Mouse (Mus musculus) lung, embryonic 14.5 days (tissue): Measurements from ENCODE around the gene Tmtc4. TPM values are rescaled to one million over a fixed set of nuclear protein-coding genes. Genes with fewer than 3 reads are reported as not detected.

Experiments used
- ATAC-seq: fragments of 200-750 bp; cut with Nextera tagmentation; 2 replicates; pipeline ENCODE4 v1.8.0; 2017; ENCODE audit warnings: mild to moderate bottlenecking, moderate TSS enrichment, moderate library complexity; ENCODE audit not compliant: insufficient read depth
- DNase-seq: peaks from one replicate; pipeline ENCODE4 v3.0.0-alpha.2; 2015
- H3K27ac ChIP-seq: fragments of 300-500 bp; sonication (generic); 2 replicates; pipeline ENCODE4 v1.5.1; 2014; ENCODE audit warnings: low read depth, mild to moderate bottlenecking, moderate library complexity
- H3K27me3 ChIP-seq: fragments of 300-500 bp; sonication (generic); 2 replicates; pipeline ENCODE4 v1.6.1; 2014; ENCODE audit warnings: low read length, control low read depth; ENCODE audit not compliant: insufficient read depth
- H3K36me3 ChIP-seq: fragments of 300-500 bp; sonication (generic); 2 replicates; pipeline ENCODE4 v1.6.1; 2014; ENCODE audit warnings: control low read depth; ENCODE audit not compliant: insufficient read depth
- H3K4me1 ChIP-seq: fragments of 300-500 bp; sonication (generic); 2 replicates; pipeline ENCODE4 v1.6.1; 2014; ENCODE audit warnings: antibody characterized with exemption, control low read depth; ENCODE audit not compliant: insufficient read depth
- H3K4me2 ChIP-seq: fragments of 300-500 bp; sonication (generic); 2 replicates; pipeline ENCODE4 v1.6.1; 2014; ENCODE audit warnings: mild to moderate bottlenecking
- H3K4me3 ChIP-seq: fragments of 300-500 bp; sonication (generic); 2 replicates; pipeline ENCODE4 v1.5.1; 2014; ENCODE audit warnings: low read depth, low read length
- H3K9ac ChIP-seq: fragments of 300-500 bp; sonication (generic); 2 replicates; pipeline ENCODE4 v1.6.1; 2014
- H3K9me3 ChIP-seq: fragments of 300-500 bp; sonication (generic); 2 replicates; pipeline ENCODE4 v1.6.1; 2016; ENCODE audit warnings: low read depth, low read length, control low read depth
- CTCF ChIP-seq: IDR thresholded peaks from 2 replicates; pipeline ENCODE4 v1.5.1; 2016; ENCODE audit warnings: antibody characterized with exemption, low read depth
- WGBS: fragments of 180-500 bp; shearing (Covaris S2); extraction: QIAGEN DNeasy Blood & Tissue Kit; methylation state at CpG from one replicate; pipeline ENCODE4 v1.1.7; 2014; 5-methylcytosine and 5-hydroxymethylcytosine counted together
- polyA plus RNA-seq: library from polyadenylated mRNA; unstranded; fragments of >200 nt; fragmentation: Nextera tagmentation; extraction: Ambion mirVana; gene quantifications from 2 replicates; pipeline ENCODE4 v1.2.1, GENCODE M21; 2014

Gene Tmtc4
- polyA plus RNA-seq: 18.6 and 20.7 TPM in 2 replicates

- WGBS: under 1% methylated on average over 53 of the region's 54 CpGs
- no peaks in the 10 kb centered on the region for H3K9me3 ChIP-seq
- H3K27ac ChIP-seq: peak within 1 kb of the TSS; percentile 93
- ATAC-seq: peak; percentile 99
- peaks cover 4% of the 10 kb centered on the region; the same call in 1 of the 2 replicates for H3K4me1 ChIP-seq
- H3K36me3 ChIP-seq: no peaks in the 10 kb centered on the region
- H3K4me3 ChIP-seq: peak within 1 kb of the TSS; percentile 72
- peak; percentile 42 for TF ChIP-seq CTCF
- DNase-seq: peak; percentile 98
- peaks cover under 1% of the 10 kb centered on the region; the same call in 1 of the 2 replicates for H3K27me3 ChIP-seq
- peak within 1 kb of the TSS; percentile 90 for H3K4me2 ChIP-seq
- peak within 1 kb of the TSS; percentile 79 for H3K9ac ChIP-seq
Measured at GRCm38 (mm10) chr14:122983226-122984215, at the start of gene Tmtc4. Gene Tmtc4, minus strand, starts transcription at chr14:122984035.

- no peak overlapping the region for H3K9ac ChIP-seq
- H3K27me3 ChIP-seq: no peaks in the 10 kb centered on the region
- WGBS: 69% methylated on average over 1 of the region's 1 CpGs
- no peak for TF ChIP-seq CTCF
- no peaks in the 10 kb centered on the region for H3K36me3 ChIP-seq
- DNase-seq: no peak
- no peaks in the 10 kb centered on the region for H3K9me3 ChIP-seq
- H3K4me2 ChIP-seq: no peak overlapping the region
- no peak overlapping the region for H3K4me3 ChIP-seq
- no peak overlapping the region for H3K27ac ChIP-seq
- H3K4me1 ChIP-seq: no peaks in the 10 kb centered on the region
- ATAC-seq: no peak
Measured at GRCm38 (mm10) chr14:123032435-123032834, 48.6 kb upstream of the Tmtc4 start.

- no peaks in the 10 kb centered on the region for H3K9me3 ChIP-seq
- H3K36me3 ChIP-seq: no peaks in the 10 kb centered on the region
- ATAC-seq (no peak), DNase-seq (no peak)
- no peaks in the 10 kb centered on the region for H3K27me3 ChIP-seq
- no peak for TF ChIP-seq CTCF
- 30% methylated on average over 2 of the region's 2 CpGs for WGBS
- H3K4me3 ChIP-seq: no peak overlapping the region
- H3K4me1 ChIP-seq: no peaks in the 10 kb centered on the region
- no peak overlapping the region for H3K4me2 ChIP-seq
- no peak overlapping the region for H3K27ac ChIP-seq
- H3K9ac ChIP-seq: no peak overlapping the region
Measured at GRCm38 (mm10) chr14:123027876-123028275, 44.0 kb upstream of the Tmtc4 start.

- Histone ChIP-seq H3K4me2 (no peak overlapping the region), H3K36me3 (no peaks in the 10 kb centered on the region), H3K27me3 (no peaks in the 10 kb centered on the region), H3K27ac (no peak overlapping the region), H3K4me1 (no peaks in the 10 kb centered on the region), H3K9ac (no peak overlapping the region), H3K9me3 (no peaks in the 10 kb centered on the region), H3K4me3 (no peak overlapping the region)
- DNase-seq (no peak), ATAC-seq (no peak)
- no peak for TF ChIP-seq CTCF
Measured at GRCm38 (mm10) chr14:123022981-123023380, 39.1 kb upstream of the Tmtc4 start.

DNA sequence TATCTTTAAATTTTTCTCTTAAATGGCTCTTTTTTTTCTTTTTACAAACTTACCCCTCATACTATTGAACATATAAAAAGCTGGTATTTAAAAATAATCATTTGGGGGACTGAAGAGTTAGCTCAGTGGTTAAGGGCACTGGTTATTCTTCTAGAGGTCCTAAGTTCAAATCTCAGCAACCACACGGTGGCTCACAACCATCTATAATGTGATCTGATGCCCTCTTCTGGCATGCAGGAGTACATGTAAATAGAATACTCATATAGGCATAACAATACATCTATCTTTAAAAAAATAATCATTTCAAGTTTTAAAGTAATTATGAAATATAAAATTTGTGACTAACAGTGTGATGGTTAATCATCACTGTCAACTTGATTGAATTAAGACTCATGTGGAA is 32.5 kb upstream of the Tmtc4 start:
- Histone ChIP-seq H3K27me3 (no peaks in the 10 kb centered on the region), H3K9me3 (no peaks in the 10 kb centered on the region), H3K36me3 (no peaks in the 10 kb centered on the region), H3K9ac (no peak overlapping the region), H3K27ac (no peak overlapping the region), H3K4me1 (no peaks in the 10 kb centered on the region), H3K4me3 (no peak overlapping the region), H3K4me2 (no peak overlapping the region)
- ATAC-seq (no peak), DNase-seq (no peak)
- no peak for TF ChIP-seq CTCF
- 83% methylated on average over 1 of the region's 1 CpGs for WGBS

GRCm38 (mm10) chr14:123015687-123016086 is 31.9 kb upstream of the Tmtc4 start:
- Histone ChIP-seq H3K4me1 (no peaks in the 10 kb centered on the region), H3K9me3 (no peaks in the 10 kb centered on the region), H3K9ac (no peak overlapping the region), H3K4me3 (no peak overlapping the region), H3K36me3 (no peaks in the 10 kb centered on the region), H3K4me2 (no peak overlapping the region), H3K27ac (no peak overlapping the region), H3K27me3 (no peaks in the 10 kb centered on the region)
- no peak for ATAC-seq
- DNase-seq: no peak
- TF ChIP-seq CTCF: no peak
- WGBS: 74% methylated on average over 2 of the region's 2 CpGs
